ENCODE assay signal across 11 mouse cellular contexts in genomic region chr7:45701607-45702006, GRCm38 (mm10). TPM values are rescaled to one million over a fixed set of nuclear protein-coding genes. Genes with fewer than 3 reads are reported as not detected.
DNase-seq lines count a peak whose midpoint lies in the region; ATAC-seq and TF ChIP-seq lines count a peak whose summit lies in the region.
"Had no signal": no experiment of that assay in that cellular context is flagged by ENCODE, and none has a peak within 500 bp of the region (broad histone marks: within the 10 kb centered on the region; RNA-seq: fewer than 3 reads in every experiment).

No protein-coding gene starts in this region.

- H3K36me3 ChIP-seq in heart, embryonic 10.5 days, result no peaks in the 10 kb centered on the region
- no peaks in the 10 kb centered on the region for H3K36me3 ChIP-seq in E14TG2a.4 (ENCODE audit: insufficient read depth, low read length)
- H3K36me3 ChIP-seq in embryonic facial prominence, embryonic 13.5 days, result no peaks in the 10 kb centered on the region
- H3K36me3 ChIP-seq in limb, embryonic 12.5 days, result no peaks in the 10 kb centered on the region
- no peaks in the 10 kb centered on the region for H3K36me3 ChIP-seq in lung, postnatal 0 days (ENCODE audit: insufficient read depth, low read length)
- H3K36me3 ChIP-seq: liver, embryonic 13.5 days had no signal

- H3K27me3 ChIP-seq in heart, embryonic 10.5 days (ENCODE audit: insufficient read depth, poor library complexity, severe bottlenecking), result peaks cover 39% of the 10 kb centered on the region
- peaks cover 32% of the 10 kb centered on the region for H3K27me3 ChIP-seq in E14TG2a.4 (ENCODE audit: insufficient read depth, low read length)
- peaks cover 28% of the 10 kb centered on the region for H3K27me3 ChIP-seq in embryonic facial prominence, embryonic 13.5 days
- H3K27me3 ChIP-seq in limb, embryonic 12.5 days, result peaks cover 36% of the 10 kb centered on the region
- H3K27me3 ChIP-seq in lung, postnatal 0 days (replicated peaks; ENCODE audit: insufficient read depth, low read length), result peaks cover 13% of the 10 kb centered on the region; the same call in 1 of the 2 replicates

- DNase-seq in heart, embryonic 10.5 days (ENCODE audit: low spot score), result no peak
- no peak for DNase-seq in heart, postnatal 4 days
- no peak for DNase-seq in urinary bladder, adult 18-20 months (ENCODE audit: low spot score in 2 of 2)
- DNase-seq in lung, postnatal 0 days (ENCODE audit: low spot score), result no peak
- DNase-seq: adrenal gland, adult 8-10 months; kidney, adult 2 months; liver, embryonic 13.5 days had no signal

- peaks cover 56% of the 10 kb centered on the region for H3K4me1 ChIP-seq in heart, embryonic 10.5 days
- H3K4me1 ChIP-seq in E14TG2a.4 (replicated peaks; ENCODE audit: low read depth, low read length), result peaks cover 66% of the 10 kb centered on the region
- H3K4me1 ChIP-seq in embryonic facial prominence, embryonic 13.5 days, result peaks cover 51% of the 10 kb centered on the region
- H3K4me1 ChIP-seq in limb, embryonic 12.5 days (replicated peaks), result peaks cover 45% of the 10 kb centered on the region
- H3K4me1 ChIP-seq in lung, postnatal 0 days (ENCODE audit: insufficient read depth, low read depth, low read length), result peaks cover 28% of the 10 kb centered on the region

- 0 out of 2 replicates have a peak overlapping the region, but pooled peaks have one; percentile 77 for H3K27ac ChIP-seq in heart, embryonic 10.5 days
- H3K27ac ChIP-seq in embryonic facial prominence, embryonic 13.5 days, result no peak overlapping the region
- no peak overlapping the region for H3K27ac ChIP-seq in limb, embryonic 12.5 days
- H3K27ac ChIP-seq in lung, postnatal 0 days (ENCODE audit: low read length), result no peak overlapping the region
- H3K27ac ChIP-seq: liver, embryonic 13.5 days had no signal

- 86% methylated on average over 11 of the region's 11 CpGs for WGBS in heart, embryonic 10.5 days
- 83% methylated on average over 11 of the region's 11 CpGs for WGBS in embryonic facial prominence, embryonic 13.5 days
- WGBS in limb, embryonic 12.5 days, result 84% methylated on average over 11 of the region's 11 CpGs
- WGBS in lung, postnatal 0 days, result 85% methylated on average over 11 of the region's 11 CpGs

- no peak for ATAC-seq in embryonic facial prominence, embryonic 13.5 days (ENCODE audit: insufficient number of reproducible peaks, insufficient read depth, low FRiP score, low TSS enrichment, low read depth)
- no peak for ATAC-seq in limb, embryonic 12.5 days (ENCODE audit: insufficient number of reproducible peaks, insufficient read depth, low FRiP score, low TSS enrichment, low read depth)
- no peak for ATAC-seq in lung, postnatal 0 days
- no peak for ATAC-seq in megakaryocyte, adult 5-6 weeks (ENCODE audit: poor library complexity, severe bottlenecking)

- TF ChIP-seq CTCF in E14TG2a.4 (conservative IDR thresholded peaks at IDR 0.05; ENCODE audit: low read length), result no peak
- no peak for TF ChIP-seq CTCF in lung, postnatal 0 days (IDR thresholded peaks at IDR 0.05)

- H3K9me3 ChIP-seq in heart, embryonic 10.5 days, result no peaks in the 10 kb centered on the region
- H3K9me3 ChIP-seq in E14TG2a.4 (ENCODE audit: low read length), result no peaks in the 10 kb centered on the region
- H3K9me3 ChIP-seq in embryonic facial prominence, embryonic 13.5 days, result no peaks in the 10 kb centered on the region
- no peaks in the 10 kb centered on the region for H3K9me3 ChIP-seq in limb, embryonic 12.5 days
- H3K9me3 ChIP-seq in lung, postnatal 0 days (ENCODE audit: low read length), result no peaks in the 10 kb centered on the region
- H3K9me3 ChIP-seq: liver, embryonic 13.5 days had no signal

- H3K4me3 ChIP-seq in heart, embryonic 10.5 days, result 0 out of 2 replicates have a peak overlapping the region, but pooled peaks have one; percentile 58
- peak overlapping the region; percentile 76 for H3K4me3 ChIP-seq in E14TG2a.4 (replicated peaks; ENCODE audit: low read length)
- peak overlapping the region; percentile 51 for H3K4me3 ChIP-seq in embryonic facial prominence, embryonic 13.5 days
- peak overlapping the region; percentile 51; the same call in 1 of the 2 replicates for H3K4me3 ChIP-seq in limb, embryonic 12.5 days (replicated peaks)
- no peak overlapping the region for H3K4me3 ChIP-seq in lung, postnatal 0 days (ENCODE audit: low read depth, low read length)
- H3K4me3 ChIP-seq: liver, embryonic 13.5 days had no signal

- no peak overlapping the region; the same call in 1 of the 2 replicates for H3K4me2 ChIP-seq in embryonic facial prominence, embryonic 13.5 days
- peak overlapping the region; percentile 90 for H3K4me2 ChIP-seq in limb, embryonic 12.5 days
- no peak overlapping the region for H3K4me2 ChIP-seq in lung, postnatal 0 days (replicated peaks; ENCODE audit: low read depth, low read length)
- H3K4me2 ChIP-seq: liver, embryonic 13.5 days had no signal

- no peak for TF ChIP-seq EP300 in lung, postnatal 0 days (IDR thresholded peaks at IDR 0.05)

- 0 out of 2 replicates have a peak overlapping the region, but pooled peaks have one; percentile 27 for H3K9ac ChIP-seq in embryonic facial prominence, embryonic 13.5 days
- H3K9ac ChIP-seq in limb, embryonic 12.5 days (replicated peaks), result no peak overlapping the region
- H3K9ac ChIP-seq in lung, postnatal 0 days (replicated peaks; ENCODE audit: low read depth), result no peak overlapping the region
- H3K9ac ChIP-seq: liver, embryonic 13.5 days had no signal

RNA-seq across cellular contexts. Expression of gene Car11, which starts 2.0 kb away (rescaled TPM):
- polyA plus RNA-seq in heart, embryonic 10.5 days (2016; fragmentation: Nextera tagmentation; extraction: Ambion mirVana), result 3.1 and 5.1 TPM in 2 replicates
- total RNA-seq in heart, postnatal 4 days (2021), result 1 to 10 TPM; 4.5 to 5.0 TPM
- 15.2 and 17.3 TPM in 2 replicates for polyA plus RNA-seq in embryonic facial prominence, embryonic 13.5 days (2015; fragmentation: Nextera tagmentation; extraction: Ambion mirVana)
- polyA plus RNA-seq in limb, embryonic 12.5 days (2016; fragmentation: Nextera tagmentation; extraction: Ambion mirVana), result 8.8 and 12.6 TPM in 2 replicates
- polyA plus RNA-seq in lung, postnatal 0 days (2015; fragmentation: Nextera tagmentation; extraction: Ambion mirVana), result 1.5 and 2.4 TPM in 2 replicates
- not detected in 2 replicates for total RNA-seq in megakaryocyte, adult 5-6 weeks (2015)
- not detected in 2 replicates for total RNA-seq in megakaryocyte, adult 5-6 weeks (2017)

RNA-seq across cellular contexts. Expression of gene Dbp, which starts 3.3 kb away (rescaled TPM):
- 2.7 and 3.2 TPM in 2 replicates for polyA plus RNA-seq in heart, embryonic 10.5 days (2016; fragmentation: Nextera tagmentation; extraction: Ambion mirVana)
- 10 to 100 TPM; 22.6 to 25.1 TPM for total RNA-seq in heart, postnatal 4 days (2021)
- polyA plus RNA-seq in embryonic facial prominence, embryonic 13.5 days (2015; fragmentation: Nextera tagmentation; extraction: Ambion mirVana), result 7.8 and 10.2 TPM in 2 replicates
- 6.4 and 8.5 TPM in 2 replicates for polyA plus RNA-seq in limb, embryonic 12.5 days (2016; fragmentation: Nextera tagmentation; extraction: Ambion mirVana)
- 6.8 and 9.4 TPM in 2 replicates for polyA plus RNA-seq in lung, postnatal 0 days (2015; fragmentation: Nextera tagmentation; extraction: Ambion mirVana)
- total RNA-seq in megakaryocyte, adult 5-6 weeks (2015), result 3.3 and 4.1 TPM in 2 replicates
- total RNA-seq in megakaryocyte, adult 5-6 weeks (2017), result 3.9 and 5.9 TPM in 2 replicates

RNA-seq across cellular contexts. Expression of gene Sec1, which starts 7.4 kb away (rescaled TPM):
- 0.51 and 0.75 TPM in 2 replicates for polyA plus RNA-seq in heart, embryonic 10.5 days (2016; fragmentation: Nextera tagmentation; extraction: Ambion mirVana)
- under 1 TPM; 0.14 to 0.18 TPM for total RNA-seq in heart, postnatal 4 days (2021)
- 6.3 and 6.8 TPM in 2 replicates for polyA plus RNA-seq in embryonic facial prominence, embryonic 13.5 days (2015; fragmentation: Nextera tagmentation; extraction: Ambion mirVana)
- 0.40 and 0.74 TPM in 2 replicates for polyA plus RNA-seq in limb, embryonic 12.5 days (2016; fragmentation: Nextera tagmentation; extraction: Ambion mirVana)
- 1.0 and 2.0 TPM in 2 replicates for polyA plus RNA-seq in lung, postnatal 0 days (2015; fragmentation: Nextera tagmentation; extraction: Ambion mirVana)
- total RNA-seq in megakaryocyte, adult 5-6 weeks (2015), result not detected in 2 replicates
- total RNA-seq in megakaryocyte, adult 5-6 weeks (2017), result not detected in 2 replicates
- polyA plus RNA-seq: liver, embryonic 13.5 days had no signal

RNA-seq across cellular contexts. Expression of gene Rpl18, which starts 13.7 kb away (rescaled TPM):
- 860 and 1,046 TPM in 2 replicates for polyA plus RNA-seq in heart, embryonic 10.5 days (2016; fragmentation: Nextera tagmentation; extraction: Ambion mirVana)
- total RNA-seq in heart, postnatal 4 days (2021), result 100 to 1,000 TPM; 787 to 798 TPM
- polyA plus RNA-seq in embryonic facial prominence, embryonic 13.5 days (2015; fragmentation: Nextera tagmentation; extraction: Ambion mirVana), result 936 and 1,128 TPM in 2 replicates
- polyA plus RNA-seq in limb, embryonic 12.5 days (2016; fragmentation: Nextera tagmentation; extraction: Ambion mirVana), result 990 and 1,038 TPM in 2 replicates
- polyA plus RNA-seq in lung, postnatal 0 days (2015; fragmentation: Nextera tagmentation; extraction: Ambion mirVana), result 720 and 782 TPM in 2 replicates
- total RNA-seq in megakaryocyte, adult 5-6 weeks (2015), result 1,249 and 1,272 TPM in 2 replicates
- total RNA-seq in megakaryocyte, adult 5-6 weeks (2017), result 1,058 and 1,261 TPM in 2 replicates

RNA-seq across cellular contexts. Expression of gene Sphk2, which starts 16.2 kb away (rescaled TPM):
- polyA plus RNA-seq in heart, embryonic 10.5 days (2016; fragmentation: Nextera tagmentation; extraction: Ambion mirVana), result 24.7 and 29.3 TPM in 2 replicates
- total RNA-seq in heart, postnatal 4 days (2021), result 10 to 100 TPM; 14.2 to 16.7 TPM
- polyA plus RNA-seq in embryonic facial prominence, embryonic 13.5 days (2015; fragmentation: Nextera tagmentation; extraction: Ambion mirVana), result 34.4 and 34.9 TPM in 2 replicates
- polyA plus RNA-seq in limb, embryonic 12.5 days (2016; fragmentation: Nextera tagmentation; extraction: Ambion mirVana), result 32.5 TPM in 2 replicates
- 17.9 and 18.2 TPM in 2 replicates for polyA plus RNA-seq in lung, postnatal 0 days (2015; fragmentation: Nextera tagmentation; extraction: Ambion mirVana)
- total RNA-seq in megakaryocyte, adult 5-6 weeks (2015), result 14.6 and 21.2 TPM in 2 replicates
- 13.7 and 15.7 TPM in 2 replicates for total RNA-seq in megakaryocyte, adult 5-6 weeks (2017)
